Mouse (Mus musculus): Measurements from ENCODE around the gene Cmya5. TPM values are rescaled to one million over a fixed set of nuclear protein-coding genes. Genes with fewer than 3 reads are reported as not detected.

Cmya5 gene
- polyA plus RNA-seq, 1 experiment from 2014 or later: 0.01 TPM

GRCm38 (mm10) chr13:93062860-93063636 lies 81.5 kb downstream of the Cmya5 start:
- no peak overlapping the region for H3K4me3 ChIP-seq (ENCODE audit: inconsistent target)
- no peak overlapping the region for H3K27ac ChIP-seq
- no peaks in the 10 kb centered on the region for H3K36me3 ChIP-seq (ENCODE audit: inconsistent target)
- no peaks in the 10 kb centered on the region for H3K79me2 ChIP-seq (ENCODE audit: inconsistent target)
- 71% methylated on average over 13 of the region's 13 CpGs for WGBS (ENCODE audit: missing documents)

DNA sequence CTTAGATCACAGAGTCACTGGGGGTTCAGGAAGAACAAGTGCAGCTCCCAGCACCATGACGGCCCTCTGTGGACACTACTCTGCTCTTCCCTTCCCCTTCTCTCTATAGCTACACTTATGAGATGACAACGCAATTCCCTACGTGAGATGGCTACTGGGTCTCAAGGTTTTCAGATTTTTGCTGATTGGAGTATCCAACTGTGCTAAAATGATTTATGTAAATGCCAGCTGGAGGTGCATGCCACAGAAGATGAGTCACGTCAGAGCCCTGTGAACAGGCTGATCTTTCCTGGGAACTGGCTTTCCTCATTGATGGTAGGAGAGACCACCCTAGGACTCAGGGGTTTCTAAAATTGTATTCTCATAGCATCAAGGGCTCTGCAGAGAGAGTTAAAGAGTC lies 83.2 kb downstream of the Cmya5 start:
- Histone ChIP-seq H3K36me3 (ENCODE audit: inconsistent target) (no peaks in the 10 kb centered on the region), H3K4me3 (ENCODE audit: inconsistent target) (no peak overlapping the region), H3K27ac (no peak overlapping the region), H3K79me2 (ENCODE audit: inconsistent target) (no peaks in the 10 kb centered on the region)
- WGBS (ENCODE audit: missing documents): 91% methylated on average over 4 of the region's 4 CpGs

DNA sequence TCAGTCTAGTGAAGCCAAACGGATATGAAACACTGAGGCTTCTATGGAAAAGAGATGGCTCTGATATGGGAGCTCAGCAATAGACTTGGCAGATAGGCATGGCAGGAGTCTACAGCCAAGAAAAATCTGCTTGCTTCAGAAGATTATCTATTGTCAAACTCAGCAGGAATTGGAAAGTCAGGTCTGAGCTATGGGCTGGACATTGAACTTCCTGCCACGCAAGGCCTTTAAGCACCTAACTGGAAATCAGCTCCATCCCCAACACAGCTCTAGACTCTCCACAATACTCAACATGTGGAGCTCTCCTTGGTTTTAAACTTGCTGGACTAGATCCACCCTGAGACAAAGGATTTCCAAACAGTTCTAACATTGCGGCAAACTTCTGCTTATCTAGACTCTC lies 84.1 kb downstream of the Cmya5 start:
- Histone ChIP-seq H3K36me3 (ENCODE audit: inconsistent target) (no peaks in the 10 kb centered on the region), H3K4me3 (ENCODE audit: inconsistent target) (no peak overlapping the region), H3K27ac (no peak overlapping the region), H3K79me2 (ENCODE audit: inconsistent target) (no peaks in the 10 kb centered on the region)
- WGBS (ENCODE audit: missing documents): 97% methylated on average over 3 of the region's 3 CpGs

- 83% methylated on average over 5 of the region's 5 CpGs for WGBS (ENCODE audit: missing documents)
- Histone ChIP-seq H3K27ac (no peak overlapping the region), H3K4me3 (ENCODE audit: inconsistent target) (no peak overlapping the region), H3K79me2 (ENCODE audit: inconsistent target) (no peaks in the 10 kb centered on the region), H3K36me3 (ENCODE audit: inconsistent target) (no peaks in the 10 kb centered on the region)
These were observed 85.9 kb downstream of the Cmya5 start for GRCm38 (mm10) chr13:93058551-93059011.

GRCm38 (mm10) chr13:93057492-93058260 lies 86.8 kb downstream of the Cmya5 start:
- Histone ChIP-seq H3K4me3 (ENCODE audit: inconsistent target) (no peak overlapping the region), H3K27ac (no peak overlapping the region), H3K36me3 (ENCODE audit: inconsistent target) (no peaks in the 10 kb centered on the region), H3K79me2 (ENCODE audit: inconsistent target) (no peaks in the 10 kb centered on the region)
- WGBS (ENCODE audit: missing documents): 85% methylated on average over 7 of the region's 7 CpGs

GRCm38 (mm10) chr13:93056091-93056490 lies 88.4 kb downstream of the Cmya5 start:
- Histone ChIP-seq H3K4me3 (ENCODE audit: inconsistent target) (no peak overlapping the region), H3K36me3 (ENCODE audit: inconsistent target) (no peaks in the 10 kb centered on the region), H3K27ac (no peak overlapping the region), H3K79me2 (ENCODE audit: inconsistent target) (no peaks in the 10 kb centered on the region)
- WGBS (ENCODE audit: missing documents): 100% methylated on average over 1 of the region's 1 CpGs

- Histone ChIP-seq H3K36me3 (ENCODE audit: inconsistent target) (no peaks in the 10 kb centered on the region), H3K79me2 (ENCODE audit: inconsistent target) (no peaks in the 10 kb centered on the region), H3K27ac (no peak overlapping the region), H3K4me3 (ENCODE audit: inconsistent target) (no peak overlapping the region)
- WGBS (ENCODE audit: missing documents): 100% methylated on average over 5 of the region's 5 CpGs
These were observed 93.0 kb downstream of the Cmya5 start for GRCm38 (mm10) chr13:93051483-93051882.

- H3K79me2 ChIP-seq (ENCODE audit: inconsistent target): no peaks in the 10 kb centered on the region
- no peaks in the 10 kb centered on the region for H3K36me3 ChIP-seq (ENCODE audit: inconsistent target)
- H3K27ac ChIP-seq: no peak overlapping the region
- 93% methylated on average over 9 of the region's 9 CpGs for WGBS (ENCODE audit: missing documents)
- H3K4me3 ChIP-seq (ENCODE audit: inconsistent target): no peak overlapping the region
These were observed 103.5 kb downstream of the Cmya5 start for GRCm38 (mm10) chr13:93041021-93041420.

DNA sequence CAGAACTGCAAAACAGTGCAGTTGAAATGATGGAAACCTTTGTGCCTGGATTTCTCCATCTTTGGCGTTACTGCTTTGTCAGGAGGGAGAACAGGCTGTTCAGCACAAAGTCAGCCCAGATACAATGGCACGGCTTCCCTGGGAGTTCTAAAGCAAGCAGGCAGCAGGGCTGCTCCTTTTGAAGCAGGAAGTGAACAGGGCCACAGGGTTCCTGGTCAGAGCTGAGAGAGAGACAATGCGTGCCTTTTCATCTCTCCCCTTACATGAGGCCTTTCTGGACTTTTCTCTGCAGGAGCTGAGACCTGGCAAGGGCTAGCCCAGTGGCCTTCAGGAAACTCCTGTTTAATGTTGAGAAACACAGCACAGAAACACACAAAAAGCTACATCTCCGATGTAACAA lies 108.3 kb downstream of the Cmya5 start:
- Histone ChIP-seq H3K27ac (no peak overlapping the region), H3K4me3 (ENCODE audit: inconsistent target) (no peak overlapping the region), H3K36me3 (ENCODE audit: inconsistent target) (no peaks in the 10 kb centered on the region), H3K79me2 (ENCODE audit: inconsistent target) (no peaks in the 10 kb centered on the region)
- 86% methylated on average over 4 of the region's 4 CpGs for WGBS (ENCODE audit: missing documents)

- Histone ChIP-seq H3K27ac (no peak overlapping the region), H3K36me3 (ENCODE audit: inconsistent target) (no peaks in the 10 kb centered on the region), H3K79me2 (ENCODE audit: inconsistent target) (no peaks in the 10 kb centered on the region), H3K4me3 (ENCODE audit: inconsistent target) (no peak overlapping the region)
- WGBS (ENCODE audit: missing documents): 91% methylated on average over 4 of the region's 4 CpGs
These were observed 115.2 kb downstream of the Cmya5 start for GRCm38 (mm10) chr13:93029337-93029736.

- H3K79me2 ChIP-seq (ENCODE audit: inconsistent target): no peaks in the 10 kb centered on the region
- 73% methylated on average over 2 of the region's 2 CpGs for WGBS (ENCODE audit: missing documents)
- H3K36me3 ChIP-seq (ENCODE audit: inconsistent target): no peaks in the 10 kb centered on the region
- H3K27ac ChIP-seq: no peak overlapping the region
- no peak overlapping the region for H3K4me3 ChIP-seq (ENCODE audit: inconsistent target)
These were observed 119.7 kb downstream of the Cmya5 start for GRCm38 (mm10) chr13:93024837-93025236.

DNA sequence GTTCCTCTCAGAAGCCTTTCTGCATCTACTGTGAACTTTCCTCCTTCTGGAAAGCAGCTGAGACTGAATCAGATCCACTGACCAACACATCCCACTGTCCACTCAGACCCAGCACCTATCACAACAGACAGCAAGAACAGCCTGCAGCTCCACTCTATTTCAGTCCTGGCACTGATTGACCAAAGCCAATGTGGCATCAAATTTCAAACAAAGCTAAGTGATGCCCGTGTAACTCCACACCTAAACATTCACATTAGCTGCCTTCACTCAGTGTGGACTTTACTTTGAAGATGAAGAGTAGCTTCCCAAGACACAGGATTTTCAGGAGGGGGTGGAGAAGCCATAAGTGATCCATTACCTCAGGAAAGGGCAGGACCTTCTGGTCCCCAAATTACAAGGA lies 122.4 kb downstream of the Cmya5 start:
- no peaks in the 10 kb centered on the region for H3K79me2 ChIP-seq (ENCODE audit: inconsistent target)
- no peaks in the 10 kb centered on the region for H3K36me3 ChIP-seq (ENCODE audit: inconsistent target)
- H3K4me3 ChIP-seq (ENCODE audit: inconsistent target): no peak overlapping the region
- WGBS (ENCODE audit: missing documents): 23% methylated on average over 1 of the region's 1 CpGs
- no peak overlapping the region for H3K27ac ChIP-seq

- WGBS (ENCODE audit: missing documents): 87% methylated on average over 8 of the region's 8 CpGs
- Histone ChIP-seq H3K4me3 (ENCODE audit: inconsistent target) (no peak overlapping the region), H3K79me2 (ENCODE audit: inconsistent target) (no peaks in the 10 kb centered on the region), H3K27ac (no peak overlapping the region), H3K36me3 (ENCODE audit: inconsistent target) (no peaks in the 10 kb centered on the region)
These were observed 131.6 kb downstream of the Cmya5 start for GRCm38 (mm10) chr13:93012952-93013351.

DNA sequence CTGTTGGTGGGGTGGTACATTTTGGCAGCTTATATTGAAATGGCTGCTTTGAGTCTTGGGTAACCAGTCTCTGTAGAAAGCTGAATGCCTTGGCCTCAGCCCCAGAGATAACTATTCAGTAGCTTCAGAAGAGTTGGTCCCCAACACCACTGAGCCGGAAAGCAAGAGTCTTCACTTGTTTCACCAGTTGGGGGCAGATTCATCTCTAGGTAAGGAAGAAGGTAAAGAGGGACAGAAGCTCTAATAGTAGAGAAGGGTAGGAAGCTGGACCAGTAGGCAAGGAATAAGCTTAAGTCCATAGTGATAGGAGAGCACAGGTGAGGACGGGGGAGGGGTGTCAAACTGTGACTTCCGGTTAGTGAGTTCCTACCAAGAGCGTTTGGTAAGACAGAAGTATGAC lies 133.2 kb downstream of the Cmya5 start:
- Histone ChIP-seq H3K79me2 (ENCODE audit: inconsistent target) (no peaks in the 10 kb centered on the region), H3K4me3 (ENCODE audit: inconsistent target) (no peak overlapping the region), H3K27ac (no peak overlapping the region), H3K36me3 (ENCODE audit: inconsistent target) (no peaks in the 10 kb centered on the region)
- 87% methylated on average over 4 of the region's 4 CpGs for WGBS (ENCODE audit: missing documents)

GRCm38 (mm10) chr13:93010524-93010923 lies 134.0 kb downstream of the Cmya5 start:
- no peaks in the 10 kb centered on the region for H3K36me3 ChIP-seq (ENCODE audit: inconsistent target)
- H3K79me2 ChIP-seq (ENCODE audit: inconsistent target): no peaks in the 10 kb centered on the region
- H3K4me3 ChIP-seq (ENCODE audit: inconsistent target): no peak overlapping the region
- no peak overlapping the region for H3K27ac ChIP-seq
- 95% methylated on average over 7 of the region's 7 CpGs for WGBS (ENCODE audit: missing documents)
